Mouse (Mus musculus) limb, embryonic 12.5 days (tissue): ENCODE results near the gene Tmem9. TPM values are rescaled to one million over a fixed set of nuclear protein-coding genes. Genes with fewer than 3 reads are reported as not detected.

Source experiments
- ATAC-seq: fragments of 200-750 bp; cut with Nextera tagmentation; 2 replicates; pipeline ENCODE4 v1.8.0; 2017; ENCODE audit warnings: low read depth, moderate TSS enrichment; ENCODE audit not compliant: insufficient number of reproducible peaks, insufficient read depth, low FRiP score, low TSS enrichment
- H3K27ac ChIP-seq: fragments of 300-500 bp; sonication (generic); 2 replicates; pipeline ENCODE4 v1.5.1; 2016; ENCODE audit warnings: mild to moderate bottlenecking, moderate library complexity
- H3K27me3 ChIP-seq: fragments of 300-500 bp; sonication (generic); 2 replicates; pipeline ENCODE4 v1.6.1; 2016; ENCODE audit warnings: mild to moderate bottlenecking, moderate library complexity
- H3K36me3 ChIP-seq: fragments of 300-500 bp; sonication (generic); 2 replicates; pipeline ENCODE4 v1.6.1; 2016; ENCODE audit warnings: mild to moderate bottlenecking, moderate library complexity
- H3K4me1 ChIP-seq: fragments of 300-500 bp; sonication (generic); replicated peaks from 2 replicates; pipeline ENCODE4 v1.6.1; 2016
- H3K4me2 ChIP-seq: fragments of 300-500 bp; sonication (generic); 2 replicates; pipeline ENCODE4 v1.6.1; 2016; ENCODE audit warnings: mild to moderate bottlenecking, moderate library complexity
- H3K4me3 ChIP-seq: fragments of 300-500 bp; sonication (generic); replicated peaks from 2 replicates; pipeline ENCODE4 v1.5.1; 2016; ENCODE audit warnings: mild to moderate bottlenecking
- H3K9ac ChIP-seq: fragments of 300-500 bp; sonication (generic); replicated peaks from 2 replicates; pipeline ENCODE4 v1.6.1; 2016; ENCODE audit warnings: mild to moderate bottlenecking, moderate library complexity
- H3K9me3 ChIP-seq: fragments of 300-500 bp; sonication (generic); 2 replicates; pipeline ENCODE4 v1.6.1; 2016; ENCODE audit warnings: mild to moderate bottlenecking, moderate library complexity
- WGBS: fragments of 180-500 bp; shearing (Covaris S2); methylation state at CpG from one replicate; pipeline ENCODE4 v1.1.7; 2016; 5-methylcytosine and 5-hydroxymethylcytosine counted together
- polyA plus RNA-seq: library from polyadenylated mRNA; unstranded; fragments of >200 nt; fragmentation: Nextera tagmentation; extraction: Ambion mirVana; gene quantifications from 2 replicates; pipeline ENCODE4 v1.2.1, GENCODE M21; 2016

The Tmem9 gene
- polyA plus RNA-seq, 1 experiment from 2014 or later, result 173 TPM

DNA sequence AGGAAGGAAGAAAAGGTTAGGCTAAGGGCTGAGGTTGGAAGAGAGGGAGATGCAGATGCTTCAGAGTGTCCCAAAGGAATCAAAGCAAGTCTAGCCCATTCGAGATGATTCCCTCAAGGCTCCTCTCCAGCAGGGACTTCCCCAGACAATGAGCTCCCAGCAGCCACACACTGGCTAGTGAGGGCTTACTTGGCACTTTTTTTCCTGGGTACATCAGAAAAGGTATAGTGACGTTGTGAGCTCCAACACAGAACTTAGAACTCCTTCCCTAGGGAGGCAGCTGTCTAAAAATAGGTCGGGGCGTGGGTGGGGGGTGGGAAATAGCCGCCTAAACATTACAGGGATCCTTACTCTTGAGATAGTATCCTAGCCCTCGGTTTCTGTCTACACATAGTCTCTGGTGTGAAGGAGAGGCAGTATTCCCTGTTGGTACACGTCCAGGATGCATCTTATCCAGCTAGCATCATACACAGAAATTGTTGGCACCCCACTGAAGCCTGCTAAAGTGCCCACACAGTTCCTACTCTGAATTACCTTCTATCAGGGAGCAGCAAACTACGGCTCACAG is 8.1 kb upstream of the Tmem9 start:
- whole genome bisulfite sequencing, result 66% methylated on average over 8 of the region's 8 CpGs
- Histone ChIP-seq H3K36me3 (no peaks in the 10 kb centered on the region), H3K4me1 (no peaks in the 10 kb centered on the region), H3K27ac (no peak overlapping the region), H3K4me2 (no peak overlapping the region), H3K4me3 (no peak overlapping the region), H3K9ac (no peak overlapping the region), H3K9me3 (no peaks in the 10 kb centered on the region), H3K27me3 (0 out of 2 replicates have a peak, but pooled peaks cover 3% of the 10 kb centered on the region)
- no peak for ATAC-seq

DNA sequence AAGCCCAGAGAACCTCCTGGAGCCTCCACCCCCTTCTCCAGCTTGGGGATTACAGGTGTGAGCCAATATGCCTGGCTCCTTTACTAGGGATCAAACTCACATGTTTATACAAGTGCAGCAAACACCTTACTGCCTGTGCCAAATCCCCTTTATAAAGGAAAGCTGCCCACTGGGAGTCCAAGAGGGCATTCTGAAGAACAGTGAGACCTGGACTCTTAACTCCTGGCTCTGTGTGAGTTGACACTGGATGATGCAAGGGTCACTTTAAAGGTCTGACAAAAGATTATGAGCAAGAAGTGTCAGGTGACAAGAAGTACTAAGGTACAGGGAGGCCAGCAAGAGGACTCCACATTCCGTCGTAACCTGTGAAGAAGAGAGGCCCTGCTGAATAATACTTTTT is 6.5 kb upstream of the Tmem9 start:
- no peaks in the 10 kb centered on the region for H3K9me3 ChIP-seq
- H3K4me2 ChIP-seq, result no peak overlapping the region
- WGBS, result 81% methylated on average over 2 of the region's 2 CpGs
- no peaks in the 10 kb centered on the region for H3K4me1 ChIP-seq
- no peak overlapping the region for H3K9ac ChIP-seq
- no peak for ATAC-seq
- no peak overlapping the region for H3K4me3 ChIP-seq
- no peaks in the 10 kb centered on the region for H3K36me3 ChIP-seq
- H3K27ac ChIP-seq, result no peak overlapping the region
- peaks cover 7% of the 10 kb centered on the region for H3K27me3 ChIP-seq

DNA sequence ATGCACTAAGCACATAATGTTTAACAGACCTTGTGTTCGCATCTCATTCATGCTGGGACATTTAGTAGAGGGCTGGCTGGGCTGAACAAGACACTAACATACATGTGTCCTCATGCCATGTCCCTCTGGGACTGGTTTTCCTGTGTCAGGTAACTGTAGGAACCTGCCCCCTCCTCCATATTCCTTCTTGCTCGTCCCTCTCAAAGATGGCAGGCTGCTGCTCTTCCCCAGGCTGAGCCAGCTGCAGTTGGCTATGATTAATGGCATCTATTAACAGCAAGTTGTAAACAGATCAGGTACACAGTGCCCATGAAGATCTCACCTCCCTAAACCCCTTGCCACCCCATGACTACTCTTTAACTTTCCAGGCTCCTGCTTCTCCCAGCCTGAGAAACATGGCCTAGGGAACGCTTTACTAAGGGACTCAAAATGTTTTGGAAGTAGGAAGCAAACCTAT is 1.6 kb upstream of the Tmem9 start, which contains the start of gene Igfn1:
TSS of gene Igfn1 (minus strand) at position 51 of the 457 bp plus-strand sequence.
- H3K4me3 ChIP-seq, result peak within 1 kb of the TSS; percentile 43; the same call in 1 of the 2 replicates
- ATAC-seq, result no peak
- H3K27ac ChIP-seq, result no peak within 1 kb of the TSS
- WGBS, result 65% methylated on average over 3 of the region's 3 CpGs
- H3K4me1 ChIP-seq, result peaks cover 10% of the 10 kb centered on the region; the same call in 1 of the 2 replicates
- H3K36me3 ChIP-seq, result no peaks in the 10 kb centered on the region
- H3K9me3 ChIP-seq, result no peaks in the 10 kb centered on the region
- 0 out of 2 replicates have a peak within 1 kb of the TSS, but pooled peaks have one; percentile 40 for H3K9ac ChIP-seq
- peaks cover 24% of the 10 kb centered on the region for H3K27me3 ChIP-seq
- H3K4me2 ChIP-seq, result peak within 1 kb of the TSS; percentile 71

DNA sequence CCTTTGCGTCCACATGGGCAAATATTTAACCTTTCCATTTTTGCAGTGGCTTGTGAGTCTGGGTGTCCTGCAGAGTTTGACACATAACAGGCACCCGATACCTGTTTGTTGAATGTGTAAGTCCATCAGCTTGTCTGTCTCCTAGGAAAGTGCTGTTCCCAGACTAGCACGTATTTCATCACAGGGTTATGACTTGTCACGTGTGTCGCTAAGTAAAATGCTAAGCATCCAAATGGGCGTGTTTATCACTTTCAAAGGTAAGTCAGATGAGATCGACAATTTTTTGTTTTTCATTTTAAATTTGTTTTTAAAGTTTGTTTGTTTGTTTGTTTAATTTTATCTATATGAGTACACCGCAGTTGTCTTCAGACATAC is 196 bp downstream of the Tmem9 start:
- 20% methylated on average over 8 of the region's 8 CpGs for WGBS
- H3K4me1 ChIP-seq, result peaks cover 10% of the 10 kb centered on the region; the same call in 1 of the 2 replicates
- no peak overlapping the region for H3K27ac ChIP-seq
- no peaks in the 10 kb centered on the region for H3K9me3 ChIP-seq
- H3K36me3 ChIP-seq, result no peaks in the 10 kb centered on the region
- peak; percentile 58 for ATAC-seq
- H3K9ac ChIP-seq, result no peak overlapping the region
- H3K4me2 ChIP-seq, result peak overlapping the region; percentile 71
- H3K27me3 ChIP-seq, result peaks cover 24% of the 10 kb centered on the region
- peak overlapping the region; percentile 43 for H3K4me3 ChIP-seq

DNA sequence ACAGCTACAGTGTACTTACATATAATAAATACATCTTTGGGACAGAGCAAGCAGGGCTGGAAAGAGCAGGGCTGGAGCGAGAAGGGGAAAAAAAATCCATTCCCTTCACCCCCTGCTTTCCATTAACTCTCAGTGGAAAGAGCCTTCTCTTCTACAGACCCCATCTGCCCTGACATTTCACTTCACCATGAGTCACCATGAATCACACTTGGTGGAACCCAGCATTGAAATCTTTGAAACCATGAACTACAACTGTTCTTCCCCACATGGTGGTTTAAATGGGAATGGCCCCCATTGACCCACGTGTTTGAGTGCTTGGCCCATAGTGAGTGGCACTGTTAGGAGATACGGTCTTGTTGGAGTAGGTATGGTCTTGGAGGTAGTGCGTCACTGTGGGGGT is 2.3 kb downstream of the Tmem9 start:
- WGBS, result 92% methylated on average over 4 of the region's 4 CpGs
- Histone ChIP-seq H3K27ac (no peak overlapping the region), H3K36me3 (no peaks in the 10 kb centered on the region), H3K4me2 (no peak overlapping the region), H3K4me3 (no peak overlapping the region), H3K9ac (no peak overlapping the region), H3K4me1 (peaks cover 10% of the 10 kb centered on the region; the same call in 1 of the 2 replicates), H3K27me3 (peaks cover 24% of the 10 kb centered on the region), H3K9me3 (no peaks in the 10 kb centered on the region)
- ATAC-seq, result no peak

DNA sequence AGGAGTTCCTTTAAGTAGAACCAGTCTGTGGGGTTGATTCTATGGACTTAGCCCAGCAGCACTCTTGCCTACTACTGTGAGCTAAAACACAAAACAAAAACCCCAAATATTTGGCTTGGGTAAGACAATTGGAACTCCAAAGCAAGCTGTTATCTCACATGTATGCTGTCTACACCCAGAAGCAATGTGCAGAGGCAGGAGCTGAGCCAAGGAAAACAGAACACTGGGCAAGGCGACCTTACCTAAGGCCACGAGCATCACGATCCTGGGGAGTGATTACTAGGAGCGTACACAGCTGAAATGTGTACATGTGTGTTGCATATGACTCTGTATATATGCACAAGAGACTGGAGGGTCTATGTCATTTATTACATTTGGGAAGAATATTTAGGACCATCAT is 5.6 kb downstream of the Tmem9 start:
- no peak overlapping the region for H3K9ac ChIP-seq
- H3K9me3 ChIP-seq, result no peaks in the 10 kb centered on the region
- 85% methylated on average over 4 of the region's 4 CpGs for WGBS
- H3K4me3 ChIP-seq, result no peak overlapping the region
- no peak overlapping the region for H3K4me2 ChIP-seq
- peaks cover 7% of the 10 kb centered on the region for H3K4me1 ChIP-seq
- peaks cover 3% of the 10 kb centered on the region; the same call in 1 of the 2 replicates for H3K27me3 ChIP-seq
- ATAC-seq, result no peak
- no peaks in the 10 kb centered on the region for H3K36me3 ChIP-seq
- no peak overlapping the region for H3K27ac ChIP-seq

DNA sequence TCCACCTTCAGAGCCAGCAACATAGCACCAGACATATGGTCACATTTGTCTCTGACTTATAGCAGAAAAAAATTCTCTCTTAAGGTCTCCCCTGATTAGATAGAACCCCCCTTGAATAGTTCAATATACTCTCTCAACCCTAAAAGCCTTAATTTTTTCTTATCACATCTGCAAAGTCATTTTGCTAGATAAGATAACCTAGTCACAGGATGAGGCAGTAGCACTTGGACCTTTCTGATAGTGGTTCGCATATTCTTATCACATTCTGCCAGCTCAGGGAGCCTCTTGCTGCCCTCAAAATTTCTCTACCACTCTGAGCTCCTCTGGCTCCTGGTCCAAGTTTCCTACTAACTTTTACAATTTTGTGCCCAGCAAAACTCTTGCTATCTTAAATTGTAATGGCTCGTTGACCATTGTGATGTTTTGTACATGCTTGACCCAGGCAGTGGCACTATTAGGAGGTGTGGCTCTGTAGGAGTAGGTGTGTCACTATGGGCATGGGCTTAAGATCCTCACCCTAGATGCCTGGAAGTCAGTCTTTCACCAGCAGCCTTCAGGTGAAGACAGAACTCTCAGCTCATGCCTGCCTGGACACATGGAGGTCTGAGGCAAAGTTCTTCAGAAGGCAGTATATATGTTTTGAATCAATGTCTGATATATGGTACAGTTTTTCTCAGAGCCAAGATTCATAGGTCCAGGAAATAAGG is 7.0 kb downstream of the Tmem9 start:
- Histone ChIP-seq H3K27ac (no peak overlapping the region), H3K4me3 (no peak overlapping the region), H3K4me1 (peaks cover 16% of the 10 kb centered on the region), H3K36me3 (no peaks in the 10 kb centered on the region; the same call in 1 of the 2 replicates), H3K4me2 (no peak overlapping the region), H3K9me3 (no peaks in the 10 kb centered on the region), H3K9ac (no peak overlapping the region), H3K27me3 (no peaks in the 10 kb centered on the region)
- no peak for ATAC-seq
- WGBS, result 71% methylated on average over 2 of the region's 2 CpGs

DNA sequence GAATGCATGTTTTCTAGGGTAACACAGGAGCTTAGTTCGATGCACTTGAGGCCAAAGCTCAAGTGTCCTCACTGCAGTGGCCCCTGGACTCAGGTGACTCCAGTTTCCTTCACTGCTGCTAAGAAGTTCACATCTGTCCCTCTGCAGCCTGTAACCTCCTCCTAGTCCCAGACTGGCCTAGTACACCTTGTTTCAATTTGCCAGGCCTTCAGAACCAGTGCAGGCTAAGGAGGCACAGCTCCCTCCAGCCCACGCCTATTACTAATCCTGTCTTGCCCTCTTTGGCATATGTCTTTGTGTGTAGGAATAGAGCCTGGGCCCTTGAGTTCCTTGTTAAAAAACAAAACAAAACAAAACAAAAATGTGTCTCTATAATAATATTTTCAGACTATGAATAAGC is 9.4 kb downstream of the Tmem9 start:
- 48% methylated on average over 2 of the region's 2 CpGs for WGBS

DNA sequence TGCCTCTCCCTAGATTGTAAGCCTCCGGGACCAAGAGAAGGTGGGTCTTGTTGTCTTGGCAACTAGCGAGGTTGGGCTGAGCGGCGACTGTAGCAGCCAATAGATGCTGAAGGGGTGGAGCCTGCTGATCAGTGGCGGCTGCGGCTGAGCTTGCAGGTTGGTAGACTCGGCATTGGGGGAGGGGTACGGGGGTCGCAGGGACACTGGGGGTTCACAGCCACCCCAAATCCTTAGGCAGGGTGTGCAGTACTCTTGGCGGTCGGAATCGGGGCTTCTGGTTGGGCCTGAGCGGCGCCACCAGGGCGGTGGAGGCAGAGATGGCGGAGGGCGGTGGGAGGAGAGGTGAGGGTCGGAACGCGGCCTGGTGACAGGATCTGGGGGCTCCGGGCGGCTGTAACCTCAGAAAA is 10.0 kb downstream of the Tmem9 start:
- Histone ChIP-seq H3K4me1 (peaks cover 16% of the 10 kb centered on the region), H3K36me3 (peaks cover 26% of the 10 kb centered on the region), H3K27ac (peak overlapping the region; percentile 90), H3K4me2 (peak overlapping the region; percentile 69), H3K4me3 (peak overlapping the region; percentile 78), H3K9me3 (no peaks in the 10 kb centered on the region), H3K27me3 (no peaks in the 10 kb centered on the region), H3K9ac (peak overlapping the region; percentile 89)
- peak; percentile 97 for ATAC-seq
- WGBS, result under 1% methylated on average over 22 of the region's 22 CpGs

More for the DNA sequence above, 9.4 kb downstream of the Tmem9 start:
- no peak overlapping the region for H3K9ac ChIP-seq
- no peaks in the 10 kb centered on the region for H3K27me3 ChIP-seq
- peak overlapping the region; percentile 67 for H3K27ac ChIP-seq
- H3K4me2 ChIP-seq, result 0 out of 2 replicates have a peak overlapping the region, but pooled peaks have one; percentile 69
- peaks cover 20% of the 10 kb centered on the region for H3K36me3 ChIP-seq
- peaks cover 16% of the 10 kb centered on the region for H3K4me1 ChIP-seq
- H3K4me3 ChIP-seq, result no peak overlapping the region; the same call in 1 of the 2 replicates
- H3K9me3 ChIP-seq, result no peaks in the 10 kb centered on the region
- ATAC-seq, result peak; percentile 54; the same call in 1 of the 2 replicates

DNA sequence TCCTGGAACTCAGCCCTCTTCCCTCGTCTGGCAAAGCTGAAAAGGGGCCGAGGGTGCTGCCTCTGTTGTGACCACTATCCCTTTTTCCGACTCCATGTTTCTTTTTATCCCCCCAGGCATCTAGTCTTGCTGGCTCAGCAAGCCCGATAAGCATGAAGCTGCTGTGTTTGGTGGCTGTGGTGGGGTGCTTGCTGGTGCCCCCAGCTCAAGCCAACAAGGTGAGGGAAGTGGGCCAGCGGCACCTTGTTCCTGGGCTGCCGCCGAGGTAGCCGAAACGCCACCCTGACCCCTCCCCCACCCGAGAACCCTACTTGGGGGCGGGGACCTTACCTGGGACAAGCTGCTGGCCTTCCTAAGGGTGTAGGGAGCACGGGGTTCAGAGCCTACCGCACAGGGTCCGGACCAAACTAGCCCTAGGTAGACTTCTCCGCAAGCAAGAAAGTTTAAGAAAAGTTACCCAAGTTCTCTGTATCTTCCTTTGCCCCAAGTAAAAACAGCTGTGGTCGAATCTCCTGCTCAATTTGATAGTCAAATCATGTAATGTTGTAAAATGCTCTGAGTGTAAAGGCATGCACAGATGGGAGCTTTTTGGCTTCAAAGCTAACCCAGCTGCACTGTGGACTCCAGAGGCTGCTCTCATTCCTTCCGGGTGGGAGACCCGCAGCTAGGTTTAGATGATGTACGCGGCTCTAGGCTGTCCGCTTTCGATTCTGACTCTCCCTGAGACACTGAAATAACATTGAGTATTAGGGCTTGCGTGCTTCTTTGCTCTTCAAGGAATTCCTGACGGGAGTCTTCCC is 10.6 kb downstream of the Tmem9 start:
- H3K9ac ChIP-seq, result peak overlapping the region; percentile 89
- ATAC-seq, result peak; percentile 35; the same call in 1 of the 2 replicates
- 6% methylated on average over 24 of the region's 24 CpGs for WGBS
- peaks cover 33% of the 10 kb centered on the region for H3K36me3 ChIP-seq
- H3K9me3 ChIP-seq, result no peaks in the 10 kb centered on the region
- H3K4me1 ChIP-seq, result peaks cover 16% of the 10 kb centered on the region
- H3K4me3 ChIP-seq, result peak overlapping the region; percentile 78
- peak overlapping the region; percentile 90 for H3K27ac ChIP-seq
- H3K4me2 ChIP-seq, result peak overlapping the region; percentile 69
- H3K27me3 ChIP-seq, result no peaks in the 10 kb centered on the region

DNA sequence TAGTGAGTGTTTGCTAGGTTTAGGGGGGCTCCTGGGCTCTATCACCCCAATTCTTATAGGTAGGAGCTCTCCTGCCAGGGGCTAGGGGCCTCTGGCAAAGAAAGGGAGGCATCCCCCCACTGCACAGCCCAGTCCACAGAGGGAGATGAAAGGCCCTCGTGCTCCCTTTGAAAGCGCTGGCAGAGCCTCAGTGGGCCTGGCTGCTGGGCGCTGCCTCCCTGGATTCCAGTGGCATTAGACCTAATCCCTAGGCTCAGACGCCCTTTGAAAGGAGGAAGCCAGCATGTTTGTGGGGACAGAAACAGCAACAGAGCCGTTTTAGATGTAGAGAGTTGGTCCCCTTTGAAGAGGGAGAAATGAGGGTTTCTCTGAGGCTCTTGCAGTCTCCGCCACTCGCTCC is 22.3 kb downstream of the Tmem9 start:
- H3K9ac ChIP-seq, result no peak overlapping the region
- 0 out of 2 replicates have a peak overlapping the region, but pooled peaks have one; percentile 1 for H3K4me2 ChIP-seq
- no peaks in the 10 kb centered on the region for H3K9me3 ChIP-seq
- peak overlapping the region; percentile 45 for H3K27ac ChIP-seq
- WGBS, result 37% methylated on average over 7 of the region's 7 CpGs
- no peak overlapping the region for H3K4me3 ChIP-seq
- H3K36me3 ChIP-seq, result peaks cover 100% of the 10 kb centered on the region
- peaks cover 20% of the 10 kb centered on the region for H3K4me1 ChIP-seq
- H3K27me3 ChIP-seq, result no peaks in the 10 kb centered on the region
- no peak for ATAC-seq
